Mouse (Mus musculus) forelimb bud, embryonic 11.5 days (tissue): Measurements from ENCODE around the gene Rrp8.

Source experiments
- DNase-seq: peaks from one replicate; pipeline ENCODE4 v3.0.0-alpha.2; 2012; ENCODE audit warnings: low read depth, low spot score

Rrp8 gene

DNA sequence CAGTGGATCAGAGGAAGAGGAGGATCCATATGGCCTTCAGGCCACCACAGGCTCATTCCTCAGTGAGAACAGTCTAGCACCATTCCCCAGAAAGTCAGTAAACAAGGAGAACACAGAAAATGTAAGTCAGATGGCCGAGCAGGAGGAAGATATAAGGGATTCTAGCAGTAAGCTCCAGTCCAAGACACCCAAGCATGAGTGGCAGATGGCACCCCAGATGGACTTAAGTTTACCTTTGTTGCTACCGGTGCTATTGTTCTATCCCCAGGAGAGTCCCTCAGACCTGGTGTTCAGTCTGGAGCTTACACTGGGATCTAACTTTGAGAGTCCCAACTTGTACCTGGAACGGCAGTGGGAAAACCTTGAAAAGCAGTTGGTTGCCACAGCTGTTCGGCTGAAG, 33.4 kb downstream of the Rrp8 start:
- no peak for DNase-seq

GRCm38 (mm10) chr7:105703184-105703583, 34.0 kb downstream of the Rrp8 start:
- DNase-seq, result no peak

DNA sequence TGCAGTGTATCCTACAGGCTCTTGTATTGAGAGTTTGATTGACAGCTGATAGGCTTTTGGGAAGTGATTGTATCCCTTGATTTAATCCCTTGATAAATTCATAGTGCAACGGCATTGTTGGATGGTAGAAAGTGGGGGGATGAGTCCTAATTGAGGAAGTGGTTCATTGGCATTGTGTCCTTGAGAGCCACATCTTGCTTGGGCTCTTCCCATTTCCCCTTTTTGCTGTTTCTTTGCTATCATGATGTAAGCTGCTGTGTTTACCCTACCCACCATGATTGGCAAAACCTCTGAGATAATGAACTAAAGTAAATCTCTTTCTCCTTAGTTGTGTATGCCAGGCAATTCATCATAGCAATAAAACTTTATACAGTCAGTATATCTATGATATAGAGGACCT, 46.3 kb downstream of the Rrp8 start:
- DNase-seq, result no peak

DNA sequence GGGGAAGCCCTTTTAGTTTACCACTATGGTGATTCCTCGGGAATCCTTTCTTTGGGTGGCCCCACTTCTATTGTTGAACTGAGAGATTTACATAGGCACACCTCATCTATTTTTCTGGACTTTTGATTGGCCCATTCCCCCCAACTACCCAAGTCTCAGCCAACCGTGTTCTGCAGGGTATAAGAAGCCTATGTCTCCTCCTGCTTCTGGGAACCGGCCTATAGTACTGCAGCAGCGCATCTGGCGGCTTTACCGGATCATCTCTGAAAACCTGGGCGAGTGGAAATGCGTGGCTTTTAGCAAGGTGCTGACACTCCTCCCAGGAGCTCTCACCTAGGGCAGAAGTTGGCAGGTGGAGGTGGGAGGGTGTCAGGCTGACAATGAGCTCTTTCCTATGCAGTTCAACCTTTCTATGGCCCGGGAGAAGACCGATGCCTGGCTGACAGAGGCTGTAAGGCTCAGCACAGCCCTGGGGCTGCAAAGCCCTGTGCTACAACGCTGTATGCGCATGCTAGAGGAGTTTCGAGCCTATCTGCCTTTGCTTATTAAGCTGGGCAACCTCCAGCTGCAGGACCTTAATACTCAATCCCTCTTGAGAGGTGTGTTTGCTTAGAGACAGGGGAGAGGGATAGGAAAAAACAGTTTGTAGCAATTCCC, 51.5 kb downstream of the Rrp8 start:
- DNase-seq, result peak; percentile 14
